Mouse (Mus musculus) heart, adult 2 months (tissue): Measurements from ENCODE around the gene Celf2. TPM values are rescaled to one million over a fixed set of nuclear protein-coding genes. Genes with fewer than 3 reads are reported as not detected.

Experiments used
- DNase-seq, 2 experiments: peaks; one replicate each; pipeline ENCODE4 v3.0.0; 2021
- H3K27ac ChIP-seq: fragments of 200-600 bp; 2 replicates; pipeline ENCODE4 v1.8.1; 2022
- H3K27me3 ChIP-seq: fragments of 200-500 bp; 2 replicates; pipeline ENCODE4 v1.6.1; 2012; ENCODE audit warnings: mild to moderate bottlenecking, low read length, inconsistent platforms, mixed read lengths; ENCODE audit not compliant: control insufficient read depth, insufficient read depth
- H3K36me3 ChIP-seq: fragments of 200-500 bp; 2 replicates; pipeline ENCODE4 v1.6.1; 2012; ENCODE audit warnings: low read length, inconsistent platforms; ENCODE audit not compliant: control insufficient read depth, insufficient read depth
- H3K4me1 ChIP-seq: fragments of 200-500 bp; 2 replicates; pipeline ENCODE4 v1.6.1; 2011; ENCODE audit warnings: low read length; ENCODE audit not compliant: control insufficient read depth, insufficient read depth
- H3K4me3 ChIP-seq: fragments of 200-600 bp; 2 replicates; pipeline ENCODE4 v1.8.1; 2022
- H3K79me2 ChIP-seq: fragments of 200-500 bp; replicated peaks from 2 replicates; pipeline ENCODE4 v1.6.1; 2012; ENCODE audit warnings: mild to moderate bottlenecking, inconsistent platforms, low read length, moderate library complexity, mixed read lengths; ENCODE audit not compliant: control insufficient read depth, insufficient read depth
- H3K9ac ChIP-seq: fragments of 200-500 bp; 2 replicates; pipeline ENCODE4 v1.6.1; 2012; ENCODE audit warnings: low read depth, mild to moderate bottlenecking, control low read depth, inconsistent platforms, low read length, mixed read lengths
- CTCF ChIP-seq: fragments of 200-600 bp; IDR thresholded peaks from 2 replicates; pipeline ENCODE4 v1.8.1; 2022; ENCODE audit warnings: antibody characterized with exemption, mild to moderate bottlenecking, moderate library complexity
- EP300 ChIP-seq: fragments of 200-500 bp; IDR thresholded peaks from 2 replicates; pipeline ENCODE4 v1.6.1; 2011; ENCODE audit warnings: low read depth, low read length, control low read depth; ENCODE audit not compliant: insufficient read depth
- POLR2A ChIP-seq: fragments of 200-500 bp; IDR thresholded peaks from 2 replicates; pipeline ENCODE4 v1.6.1; 2011; ENCODE audit warnings: mild to moderate bottlenecking, low read depth, low read length, control low read depth; ENCODE audit not compliant: insufficient read depth
- WGBS: fragments of 180-500 bp; shearing (Covaris S2); methylation state at CpG from one replicate; pipeline ENCODE4 v1.1.7; 2018; 5-methylcytosine and 5-hydroxymethylcytosine counted together
- intact Hi-C: fragments of 180-260 bp; cut with DNase I; formaldehyde crosslinking; loops from one replicate; pipeline ENCODE4 v1.15.1; 2025
- polyA plus RNA-seq: library from polyadenylated mRNA; depleted of rRNA; stranded (reverse); fragments of >200 nt; gene quantifications from 2 replicates; pipeline ENCODE4 v1.2.3, GENCODE M21; 2012
- total RNA-seq, 2 experiments: library from RNA; stranded (reverse); gene quantifications; 2 replicates each; pipeline ENCODE4 v1.2.3; 2021

The Celf2 gene
- total and polyA plus RNA-seq, 3 experiments: 38.1 to 63.9 (median 56.7) TPM

- 85% methylated on average over 4 of the region's 4 CpGs for WGBS
- no peaks in the 10 kb centered on the region for H3K4me1 ChIP-seq
- TF ChIP-seq POLR2A (no peak), CTCF (no peak), EP300 (no peak)
- H3K27ac ChIP-seq: no peak overlapping the region
- no peak for DNase-seq
- H3K79me2 ChIP-seq: no peaks in the 10 kb centered on the region
- H3K36me3 ChIP-seq: no peaks in the 10 kb centered on the region
- H3K9ac ChIP-seq: no peak overlapping the region
- H3K4me3 ChIP-seq: no peak overlapping the region
- H3K27me3 ChIP-seq: no peaks in the 10 kb centered on the region
- intact Hi-C loops: no loop called here
These were observed 395.6 kb downstream of the Celf2 start for GRCm38 (mm10) chr2:7113738-7114137.

- Histone ChIP-seq H3K4me3 (no peak overlapping the region), H3K27ac (no peak overlapping the region), H3K36me3 (no peaks in the 10 kb centered on the region), H3K4me1 (no peaks in the 10 kb centered on the region), H3K27me3 (no peaks in the 10 kb centered on the region), H3K79me2 (no peaks in the 10 kb centered on the region), H3K9ac (no peak overlapping the region)
- no peak for DNase-seq
- TF ChIP-seq CTCF (no peak), EP300 (no peak), POLR2A (no peak)
- intact Hi-C loops: no loop called here
- 57% methylated on average over 4 of the region's 4 CpGs for WGBS
These were observed 397.1 kb downstream of the Celf2 start for GRCm38 (mm10) chr2:7112156-7112813.

- peaks cover 4% of the 10 kb centered on the region for H3K4me1 ChIP-seq
- WGBS: 76% methylated on average over 3 of the region's 3 CpGs
- no peak for DNase-seq
- no peaks in the 10 kb centered on the region for H3K79me2 ChIP-seq
- no peak overlapping the region for H3K4me3 ChIP-seq
- H3K9ac ChIP-seq: no peak overlapping the region
- H3K27me3 ChIP-seq: no peaks in the 10 kb centered on the region
- H3K27ac ChIP-seq: no peak overlapping the region
- TF ChIP-seq POLR2A (no peak), CTCF (no peak), EP300 (no peak)
- peaks cover 2% of the 10 kb centered on the region; the same call in 1 of the 2 replicates for H3K36me3 ChIP-seq
- intact Hi-C loops: no loop called here
These were observed 415.9 kb downstream of the Celf2 start for GRCm38 (mm10) chr2:7093414-7093813.

- TF ChIP-seq POLR2A: no peak
- 0 out of 2 replicates have a peak, but pooled peaks have one; percentile 29 for TF ChIP-seq CTCF
- no peak overlapping the region for H3K4me3 ChIP-seq
- no peaks in the 10 kb centered on the region for H3K27me3 ChIP-seq
- no peaks in the 10 kb centered on the region for H3K79me2 ChIP-seq
- H3K9ac ChIP-seq: no peak overlapping the region
- 94% methylated on average over 5 of the region's 5 CpGs for WGBS
- no peak overlapping the region for H3K27ac ChIP-seq
- H3K36me3 ChIP-seq: peaks cover 2% of the 10 kb centered on the region; the same call in 1 of the 2 replicates
- intact Hi-C loops: no loop called here
- DNase-seq: no peak
- H3K4me1 ChIP-seq: peaks cover 4% of the 10 kb centered on the region
These were observed 416.7 kb downstream of the Celf2 start for GRCm38 (mm10) chr2:7092641-7093040.

- no peaks in the 10 kb centered on the region for H3K27me3 ChIP-seq
- peaks cover 2% of the 10 kb centered on the region; the same call in 1 of the 2 replicates for H3K36me3 ChIP-seq
- H3K9ac ChIP-seq: no peak overlapping the region
- H3K4me1 ChIP-seq: peaks cover 4% of the 10 kb centered on the region
- H3K4me3 ChIP-seq: no peak overlapping the region
- peak overlapping the region; percentile 81 for H3K27ac ChIP-seq
- WGBS: 23% methylated on average over 1 of the region's 1 CpGs
- no peaks in the 10 kb centered on the region for H3K79me2 ChIP-seq
- no peak for TF ChIP-seq EP300
- TF ChIP-seq POLR2A: no peak
- no peak for TF ChIP-seq CTCF
- no peak for DNase-seq
- intact Hi-C loops: no loop called here
These were observed 418.9 kb downstream of the Celf2 start for GRCm38 (mm10) chr2:7090496-7090895.

- no peak overlapping the region; the same call in 1 of the 2 replicates for H3K9ac ChIP-seq
- H3K4me3 ChIP-seq: no peak overlapping the region
- WGBS: 21% methylated on average over 7 of the region's 7 CpGs
- H3K27me3 ChIP-seq: no peaks in the 10 kb centered on the region
- H3K4me1 ChIP-seq: peaks cover 4% of the 10 kb centered on the region
- TF ChIP-seq EP300: peak; percentile 80; the same call in 1 of the 2 replicates
- TF ChIP-seq CTCF: no peak
- H3K27ac ChIP-seq: peak overlapping the region; percentile 81
- DNase-seq: peak; percentile 39 to 76
- intact Hi-C loops: loop anchor here (10.0 kb wide), 1 partner anchor 344 kb away; no protein-coding TSS in a partner anchor
- peaks cover 2% of the 10 kb centered on the region; the same call in 1 of the 2 replicates for H3K36me3 ChIP-seq
- H3K79me2 ChIP-seq: no peaks in the 10 kb centered on the region
These were observed 420.1 kb downstream of the Celf2 start for GRCm38 (mm10) chr2:7089069-7089834.
